Mouse (Mus musculus) liver, embryonic 14.5 days (tissue): ENCODE measurements around the gene Lmna. TPM values are rescaled to one million over a fixed set of nuclear protein-coding genes. Genes with fewer than 3 reads are reported as not detected.

ENCODE experiments used
- ATAC-seq: fragments of 200-750 bp; cut with Nextera tagmentation; 2 replicates; pipeline ENCODE4 v1.8.0; 2017; ENCODE audit warnings: moderate number of reproducible peaks, mild to moderate bottlenecking, moderate library complexity; ENCODE audit not compliant: insufficient read depth
- DNase-seq, 3 experiments: peaks; one replicate each; pipeline ENCODE4 v3.0.0-alpha.2; 2012 to 2013; ENCODE audit warnings: low read depth in 3 of 3, low spot score in 3 of 3
- H3K27ac ChIP-seq: fragments of 300-500 bp; sonication (generic); 2 replicates; pipeline ENCODE4 v1.5.1; 2014; ENCODE audit warnings: moderate library complexity, mild to moderate bottlenecking, control low read depth, inconsistent platforms
- H3K27me3 ChIP-seq: fragments of 300-500 bp; sonication (generic); 2 replicates; pipeline ENCODE4 v1.6.1; 2014; ENCODE audit warnings: mild to moderate bottlenecking, low read length, moderate library complexity; ENCODE audit not compliant: control insufficient read depth, insufficient read depth
- H3K36me3 ChIP-seq: fragments of 300-500 bp; sonication (generic); replicated peaks from 2 replicates; pipeline ENCODE4 v1.6.1; 2014; ENCODE audit warnings: low read depth; ENCODE audit not compliant: control insufficient read depth, insufficient read depth
- H3K4me1 ChIP-seq, 2 experiments: fragments of 200-500 bp in 1 of 2; fragments of 300-500 bp in 1 of 2; sonication (generic) in 1 of 2; replicated peaks; 2 replicates each; pipeline ENCODE4 v1.6.1; 2012 to 2014; ENCODE audit warnings: antibody characterized with exemption in 1 of 2, inconsistent platforms in 1 of 2, low read length in 1 of 2; ENCODE audit not compliant: control insufficient read depth in 2 of 2, insufficient read depth in 2 of 2
- H3K4me2 ChIP-seq: fragments of 300-500 bp; sonication (generic); 2 replicates; pipeline ENCODE4 v1.6.1; 2014; ENCODE audit warnings: low read depth, mild to moderate bottlenecking, control low read depth, moderate library complexity
- H3K4me3 ChIP-seq, 2 experiments: fragments of 200-500 bp in 1 of 2; fragments of 300-500 bp in 1 of 2; sonication (generic) in 1 of 2; 2 replicates each; pipeline ENCODE4 v1.5.1; 2012 to 2014; ENCODE audit warnings: low read depth in 2 of 2, low read length in 2 of 2, mild to moderate bottlenecking in 2 of 2, control low read depth in 1 of 2, inconsistent platforms in 1 of 2, moderate library complexity in 1 of 2; ENCODE audit not compliant: insufficient read depth in 1 of 2
- H3K9ac ChIP-seq: fragments of 300-500 bp; sonication (generic); replicated peaks from 2 replicates; pipeline ENCODE4 v1.6.1; 2014; ENCODE audit warnings: mild to moderate bottlenecking, control low read depth, moderate library complexity
- H3K9me3 ChIP-seq: fragments of 300-500 bp; sonication (generic); 2 replicates; pipeline ENCODE4 v1.6.1; 2016; ENCODE audit warnings: low read length, mixed read lengths; ENCODE audit not compliant: control insufficient read depth
- CTCF ChIP-seq: IDR thresholded peaks from 2 replicates; pipeline ENCODE4 v1.5.1; 2016; ENCODE audit warnings: antibody characterized with exemption, low read depth, control low read depth
- EP300 ChIP-seq: IDR thresholded peaks from 2 replicates; pipeline ENCODE4 v1.6.1; 2016; ENCODE audit warnings: antibody characterized with exemption, low read depth
- WGBS: fragments of 180-500 bp; shearing (Covaris S2); extraction: QIAGEN DNeasy Blood & Tissue Kit; methylation state at CpG from one replicate; pipeline ENCODE4 v1.1.7; 2014; ENCODE audit not compliant: insufficient replicate concordance; 5-methylcytosine and 5-hydroxymethylcytosine counted together
- polyA plus RNA-seq, 2 experiments: library from polyadenylated mRNA; depleted of rRNA in 1 of 2; stranded (reverse) in 1 of 2; unstranded in 1 of 2; fragments of >200 nt; fragmentation: Nextera tagmentation in 1 of 2; extraction: Ambion mirVana in 1 of 2; gene quantifications; 2 replicates each; pipeline versions ENCODE4 v1.2.1 to v1.2.3; 2012 to 2014

Gene Lmna
- polyA plus RNA-seq, 2 experiments: 58.7 to 115 TPM

- Histone ChIP-seq H3K27me3 (no peaks in the 10 kb centered on the region), H3K9ac (no peak overlapping the region), H3K4me1 (no peaks in the 10 kb centered on the region; a peak in 1 of 4 replicates), H3K27ac (no peak overlapping the region), H3K4me2 (no peak overlapping the region), H3K4me3 (no peak overlapping the region), H3K36me3 (peaks cover 50% of the 10 kb centered on the region), H3K9me3 (no peaks in the 10 kb centered on the region)
- WGBS: 50% methylated on average over 18 of the region's 18 CpGs
- no peak for DNase-seq
- no peak for ATAC-seq
- TF ChIP-seq EP300 (no peak), CTCF (no peak)
Measured at GRCm38 (mm10) chr3:88482336-88482735, 27.4 kb downstream of the Lmna start.

GRCm38 (mm10) chr3:88481372-88482040 is 28.2 kb downstream of the Lmna start:
- Histone ChIP-seq H3K36me3 (peaks cover 42% of the 10 kb centered on the region), H3K4me1 (no peaks in the 10 kb centered on the region; a peak in 1 of 4 replicates), H3K4me3 (no peak overlapping the region), H3K27ac (no peak overlapping the region), H3K27me3 (no peaks in the 10 kb centered on the region), H3K9me3 (no peaks in the 10 kb centered on the region), H3K9ac (no peak overlapping the region), H3K4me2 (no peak overlapping the region)
- 72% methylated on average over 8 of the region's 8 CpGs for WGBS
- DNase-seq (no peak), ATAC-seq (no peak)
- TF ChIP-seq EP300 (no peak), CTCF (no peak)

- TF ChIP-seq CTCF (no peak), EP300 (no peak)
- Histone ChIP-seq H3K9ac (no peak overlapping the region), H3K36me3 (peaks cover 34% of the 10 kb centered on the region), H3K27me3 (no peaks in the 10 kb centered on the region), H3K27ac (no peak overlapping the region), H3K9me3 (no peaks in the 10 kb centered on the region), H3K4me1 (no peaks in the 10 kb centered on the region; a peak in 1 of 4 replicates), H3K4me3 (no peak overlapping the region), H3K4me2 (no peak overlapping the region)
- DNase-seq (no peak), ATAC-seq (no peak)
- 72% methylated on average over 5 of the region's 5 CpGs for WGBS
Measured at GRCm38 (mm10) chr3:88480679-88481078, 29.1 kb downstream of the Lmna start.

GRCm38 (mm10) chr3:88479828-88480227 is 29.9 kb downstream of the Lmna start:
- Histone ChIP-seq H3K4me2 (no peak overlapping the region), H3K27ac (no peak overlapping the region), H3K9ac (no peak overlapping the region), H3K4me3 (no peak overlapping the region), H3K27me3 (no peaks in the 10 kb centered on the region), H3K36me3 (peaks cover 27% of the 10 kb centered on the region), H3K9me3 (no peaks in the 10 kb centered on the region), H3K4me1 (no peaks in the 10 kb centered on the region; a peak in 1 of 4 replicates)
- TF ChIP-seq CTCF: no peak
- TF ChIP-seq EP300: no peak
- 66% methylated on average over 4 of the region's 4 CpGs for WGBS
- ATAC-seq: no peak
- DNase-seq: no peak

GRCm38 (mm10) chr3:88479163-88479562 is 30.6 kb downstream of the Lmna start:
- H3K36me3 ChIP-seq: peaks cover 21% of the 10 kb centered on the region
- H3K4me2 ChIP-seq: no peak overlapping the region
- no peak overlapping the region for H3K27ac ChIP-seq
- no peak for TF ChIP-seq CTCF
- no peak for TF ChIP-seq EP300
- H3K4me3 ChIP-seq: no peak overlapping the region
- 39% methylated on average over 3 of the region's 3 CpGs for WGBS
- no peaks in the 10 kb centered on the region for H3K9me3 ChIP-seq
- no peak overlapping the region for H3K9ac ChIP-seq
- H3K4me1 ChIP-seq: no peaks in the 10 kb centered on the region; a peak in 1 of 4 replicates
- ATAC-seq: no peak
- DNase-seq: no peak
- no peaks in the 10 kb centered on the region for H3K27me3 ChIP-seq
